Mouse (Mus musculus) stomach, postnatal 0 days (tissue): ENCODE data around the gene Kdm1a.

Experiments used
- CTCF ChIP-seq: IDR thresholded peaks from 2 replicates; pipeline ENCODE4 v1.5.1; 2016; ENCODE audit warnings: antibody characterized with exemption, low read depth, mild to moderate bottlenecking, moderate library complexity
- EP300 ChIP-seq: optimal IDR thresholded peaks from 2 replicates; pipeline ENCODE3; 2016; ENCODE audit warnings: antibody characterized with exemption

- TF ChIP-seq CTCF: no peak
- no peak for TF ChIP-seq EP300
Observed at GRCm38 (mm10) chr4:136598268-136598876, 4.2 kb downstream of the Kdm1a start.
